Mouse (Mus musculus) lung, adult 2 months (tissue): Measurements from ENCODE around the gene Psmd5. TPM values are rescaled to one million over a fixed set of nuclear protein-coding genes. Genes with fewer than 3 reads are reported as not detected.

Experiments
- DNase-seq: peaks from one replicate; pipeline ENCODE4 v3.0.0; 2022
- H3K4me1 ChIP-seq: fragments of 200-500 bp; 2 replicates; pipeline ENCODE4 v1.6.1; 2011; ENCODE audit warnings: low read length; ENCODE audit not compliant: control insufficient read depth, insufficient read depth
- H3K4me3 ChIP-seq: fragments of 200-500 bp; replicated peaks from 2 replicates; pipeline ENCODE3; 2011; ENCODE audit warnings: low read depth, mild to moderate bottlenecking, control low read depth, low read length; ENCODE audit errors: extremely low read depth
- CTCF ChIP-seq: fragments of 200-500 bp; IDR thresholded peaks from 2 replicates; pipeline ENCODE4 v1.5.1; 2011; ENCODE audit warnings: mild to moderate bottlenecking, low read length, control low read depth; ENCODE audit not compliant: insufficient read depth
- POLR2A ChIP-seq: fragments of 200-500 bp; IDR thresholded peaks from 2 replicates; pipeline ENCODE4 v1.6.1; 2011; ENCODE audit warnings: low read depth, mild to moderate bottlenecking, control low read depth, low read length, borderline replicate concordance; ENCODE audit errors: extremely low read depth
- WGBS: fragments of 180-500 bp; shearing (Covaris S2); methylation state at CpG from one replicate; pipeline ENCODE4 v1.1.7; 2018; 5-methylcytosine and 5-hydroxymethylcytosine counted together
- polyA plus RNA-seq: library from polyadenylated mRNA; depleted of rRNA; stranded (reverse); fragments of >200 nt; gene quantifications from 2 replicates; pipeline ENCODE4 v1.2.3, GENCODE M21; 2012; rRNA removed

Gene Psmd5
- 7.8 and 11.7 TPM in 2 replicates for polyA plus RNA-seq

DNA sequence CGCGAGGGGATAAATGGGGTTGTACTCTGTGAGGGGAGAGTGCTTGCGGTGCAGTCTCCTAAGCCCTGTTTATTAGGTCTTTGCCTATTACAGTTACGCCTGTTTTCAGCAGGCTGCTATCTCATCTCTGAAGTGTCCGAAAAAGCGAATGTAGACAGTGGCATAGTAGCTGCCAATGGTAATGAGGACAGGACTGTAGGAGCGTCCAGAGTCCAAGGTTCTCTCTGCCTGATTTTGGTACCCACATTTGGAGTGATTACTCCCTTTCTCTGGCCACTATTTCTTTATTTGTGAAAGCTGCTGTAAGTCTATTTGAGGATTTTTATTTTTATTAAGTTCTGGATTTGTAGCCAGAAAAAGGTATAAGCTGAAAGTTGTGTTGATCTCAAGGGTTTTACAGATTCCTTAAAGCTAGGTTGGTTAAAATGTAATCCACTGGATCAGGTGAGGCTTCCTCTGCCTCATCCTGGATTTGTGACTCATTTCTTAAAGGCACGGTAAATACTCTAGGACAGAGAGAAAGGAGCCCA, at the start of gene Psmd5:
Gene Psmd5 (minus strand): TSS at position 153 of the 530 bp plus-strand sequence.
- DNase-seq, result no peak
- no peak for TF ChIP-seq POLR2A
- TF ChIP-seq CTCF, result no peak
- 24% methylated on average over 8 of the region's 8 CpGs for WGBS
- Histone ChIP-seq H3K4me1 (0 out of 2 replicates have a peak, but pooled peaks cover under 1% of the 10 kb centered on the region), H3K4me3 (peak within 1 kb of the TSS; percentile 62)

DNA sequence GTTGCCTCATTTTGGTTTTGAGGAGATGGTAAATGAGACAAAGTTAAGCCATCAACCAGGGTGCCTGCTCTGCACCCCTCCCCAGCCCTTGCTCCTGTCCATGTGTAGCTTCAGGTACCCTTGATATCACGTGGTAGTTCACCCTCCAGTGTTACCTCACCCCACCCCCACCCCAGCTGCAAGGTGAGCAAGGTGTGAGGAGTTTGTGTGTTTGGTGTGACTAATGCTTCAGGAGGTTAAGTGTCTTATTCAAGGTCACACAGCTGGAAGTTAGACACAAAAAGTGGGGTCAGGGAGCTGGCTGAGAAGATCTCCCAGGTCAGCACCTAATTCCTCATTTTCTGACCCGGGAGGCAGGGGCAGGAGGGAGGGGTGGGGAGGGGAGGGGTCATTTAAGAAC, 48.0 kb upstream of the Psmd5 start:
- 20% methylated on average over 2 of the region's 2 CpGs for WGBS
- no peak for TF ChIP-seq POLR2A
- no peak for TF ChIP-seq CTCF
- H3K4me3 ChIP-seq, result no peak overlapping the region
- DNase-seq, result no peak
- H3K4me1 ChIP-seq, result no peaks in the 10 kb centered on the region

- TF ChIP-seq CTCF, result no peak
- no peak for TF ChIP-seq POLR2A
- no peak for DNase-seq
- no peaks in the 10 kb centered on the region for H3K4me1 ChIP-seq
Observed at GRCm38 (mm10) chr2:34920144-34920543, 45.4 kb upstream of the Psmd5 start.

DNA sequence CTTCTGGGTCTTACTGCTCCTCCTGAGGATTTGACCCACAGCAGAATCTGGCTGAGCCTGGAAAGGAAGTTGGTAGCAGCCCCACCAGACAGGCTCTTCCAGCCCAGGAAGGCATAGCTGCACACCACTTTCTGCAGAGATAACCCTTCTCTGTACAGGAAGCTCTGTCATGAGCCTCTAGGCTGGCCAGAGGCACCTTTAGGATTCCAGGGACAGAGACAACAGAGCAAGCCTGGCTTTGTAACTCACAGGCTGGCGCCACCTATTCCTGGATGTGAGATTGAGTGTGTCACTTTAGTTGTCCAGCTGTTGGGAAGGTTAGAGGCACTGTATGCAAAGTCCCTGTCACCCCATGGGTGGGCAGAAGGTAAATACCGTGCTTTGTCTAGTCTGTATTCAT, 40.3 kb upstream of the Psmd5 start:
- TF ChIP-seq POLR2A, result no peak
- no peak for TF ChIP-seq CTCF
- Histone ChIP-seq H3K4me3 (no peak overlapping the region), H3K4me1 (peaks cover 3% of the 10 kb centered on the region; the same call in 1 of the 2 replicates)
- 72% methylated on average over 2 of the region's 2 CpGs for WGBS
- no peak for DNase-seq

More at GRCm38 (mm10) chr2:34920144-34920543, 45.4 kb upstream of the Psmd5 start:
- 26% methylated on average over 2 of the region's 2 CpGs for WGBS
- no peak overlapping the region for H3K4me3 ChIP-seq

- H3K4me1 ChIP-seq, result peaks cover 3% of the 10 kb centered on the region; the same call in 1 of the 2 replicates
- TF ChIP-seq CTCF, result no peak
- TF ChIP-seq POLR2A, result no peak
- DNase-seq, result no peak
- WGBS, result 39% methylated on average over 2 of the region's 2 CpGs
- no peak overlapping the region for H3K4me3 ChIP-seq
Observed at GRCm38 (mm10) chr2:34914823-34915082, 40.0 kb upstream of the Psmd5 start.

DNA sequence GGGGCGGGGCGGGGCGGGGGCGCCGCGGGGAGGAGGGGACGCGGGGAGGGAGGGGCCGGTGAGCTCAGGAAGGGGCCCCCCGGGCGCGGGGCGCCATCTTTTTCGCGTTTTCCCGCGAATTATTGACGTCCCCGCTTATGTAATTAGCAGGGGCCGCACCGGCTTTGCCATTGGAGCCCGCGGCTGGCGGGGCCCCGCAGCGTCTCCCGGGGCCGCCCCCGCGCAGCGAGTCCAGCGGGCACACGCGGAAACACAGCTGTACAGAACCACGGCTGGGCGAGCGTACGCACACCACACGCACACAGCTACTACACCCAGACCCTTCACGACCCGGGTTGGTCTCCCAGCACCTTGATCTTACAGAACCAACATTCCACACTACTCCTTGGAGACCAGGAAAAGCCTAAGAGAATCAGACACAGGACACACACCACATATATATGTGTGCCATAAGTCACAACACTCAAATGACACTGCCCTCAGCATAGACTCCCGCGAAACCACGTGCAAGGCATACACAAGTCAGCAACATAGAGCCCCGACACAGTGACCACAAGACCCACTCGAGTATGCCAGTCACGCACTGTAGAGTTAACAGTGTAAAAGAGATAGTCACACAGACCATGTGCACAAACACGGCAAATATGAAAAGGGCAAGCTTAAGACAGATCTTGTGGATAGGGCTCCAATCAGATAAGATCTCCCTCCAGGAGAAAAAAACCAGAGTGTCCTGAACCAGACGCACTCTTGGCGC, 39.5 kb upstream of the Psmd5 start:
- 4% methylated on average over 34 of the region's 50 CpGs for WGBS
- peak; percentile 32 for DNase-seq
- Histone ChIP-seq H3K4me3 (peak overlapping the region; percentile 54), H3K4me1 (peaks cover 3% of the 10 kb centered on the region; the same call in 1 of the 2 replicates)
- peak; percentile 44; the same call in 1 of the 2 replicates for TF ChIP-seq POLR2A
- TF ChIP-seq CTCF, result no peak

GRCm38 (mm10) chr2:34913218-34914068, 38.7 kb upstream of the Psmd5 start, which contains the start of gene Phf19:
Phf19 (minus strand) TSS chr2:34914026.
- DNase-seq, result peak; percentile 38
- no peak for TF ChIP-seq CTCF
- no peak for TF ChIP-seq POLR2A
- peak within 1 kb of the TSS; percentile 77 for H3K4me3 ChIP-seq
- H3K4me1 ChIP-seq, result peaks cover 3% of the 10 kb centered on the region; the same call in 1 of the 2 replicates
- 1% methylated on average over 63 of the region's 64 CpGs for WGBS

DNA sequence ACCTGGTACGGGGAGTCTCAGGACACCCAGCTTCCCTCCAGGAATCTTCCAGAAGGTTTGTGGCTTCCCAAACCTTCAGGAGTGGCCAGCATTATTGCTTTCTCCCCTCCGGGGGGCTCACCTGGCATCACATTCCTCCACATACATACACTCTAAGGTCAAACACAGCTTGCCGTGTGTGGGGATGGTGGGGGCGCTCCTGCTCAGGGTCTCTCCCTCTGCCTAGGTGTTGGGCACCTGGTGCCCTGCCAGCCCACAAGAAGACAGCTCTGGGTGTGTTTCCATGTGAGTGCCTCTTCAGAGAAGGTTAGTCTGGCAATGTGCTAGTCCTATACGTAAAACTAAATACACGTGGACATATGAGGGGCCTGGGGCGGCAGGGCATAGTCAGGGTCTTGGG, 37.8 kb upstream of the Psmd5 start:
- H3K4me3 ChIP-seq, result no peak overlapping the region
- TF ChIP-seq CTCF, result no peak
- TF ChIP-seq POLR2A, result no peak
- DNase-seq, result no peak
- peaks cover 3% of the 10 kb centered on the region; the same call in 1 of the 2 replicates for H3K4me1 ChIP-seq
- 65% methylated on average over 7 of the region's 7 CpGs for WGBS

GRCm38 (mm10) chr2:34911871-34912270, 37.1 kb upstream of the Psmd5 start:
- no peak overlapping the region for H3K4me3 ChIP-seq
- peaks cover 3% of the 10 kb centered on the region; the same call in 1 of the 2 replicates for H3K4me1 ChIP-seq
- no peak for TF ChIP-seq CTCF
- TF ChIP-seq POLR2A, result no peak
- 93% methylated on average over 5 of the region's 5 CpGs for WGBS
- no peak for DNase-seq

DNA sequence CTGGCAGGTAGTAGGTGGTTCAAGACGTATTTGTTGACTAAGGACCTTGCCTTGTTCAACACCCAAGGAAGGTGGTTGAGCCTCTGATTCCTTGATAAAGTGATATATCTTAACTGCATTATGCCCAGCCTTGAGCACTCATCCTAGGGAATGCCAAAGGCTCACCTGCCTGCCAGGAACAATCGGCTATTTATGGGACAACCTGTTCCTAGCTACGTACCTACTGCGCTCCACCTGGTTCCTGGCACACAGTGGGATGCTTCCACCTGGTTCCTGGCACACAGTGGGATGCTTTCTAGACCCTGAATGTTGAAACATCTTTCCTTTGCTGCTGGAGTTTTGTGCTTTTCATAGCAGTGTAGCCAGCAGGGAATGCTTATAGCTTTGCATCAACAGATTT, 35.0 kb upstream of the Psmd5 start:
- WGBS, result 95% methylated on average over 4 of the region's 4 CpGs
- no peak overlapping the region for H3K4me3 ChIP-seq

More for the DNA sequence above, 35.0 kb upstream of the Psmd5 start:
- no peak for DNase-seq
- H3K4me1 ChIP-seq, result peaks cover 3% of the 10 kb centered on the region; the same call in 1 of the 2 replicates
- TF ChIP-seq CTCF, result no peak
- no peak for TF ChIP-seq POLR2A
